Mouse (Mus musculus): ENCODE data around the gene 5730596B20Rik.

- TF ChIP-seq CTCF (IDR thresholded peaks at IDR 0.05) (no peak), EP300 (IDR thresholded peaks at IDR 0.05) (no peak)
These were observed 40.8 kb downstream of the 5730596B20Rik start for GRCm38 (mm10) chr6:52217895-52218642.
